Mouse (Mus musculus) embryonic stem cell, embryonic (primary cell): ENCODE results near the gene Cabp7.

Source experiments
- CTCF ChIA-PET, 4 experiments: fragments of 300-600 bp in 2 of 4; fragments of 350-600 bp in 2 of 4; sonication (Branson Sonifier 250); formaldehyde crosslinking; loops; one replicate each; lab custom pipeline; 2022; ENCODE audit warnings: inconsistent platforms in 2 of 4; lab: Charles Lee
- POLR2A ChIA-PET, 4 experiments: fragments of 300-600 bp in 2 of 4; fragments of 350-600 bp in 2 of 4; sonication (Branson Sonifier 250); formaldehyde crosslinking; loops; one replicate each; lab custom pipeline; 2022; ENCODE audit warnings: antibody characterized with exemption in 4 of 4, inconsistent platforms in 1 of 4; lab: Charles Lee

The Cabp7 gene

GRCm38 (mm10) chr11:4746733-4747132 is at the start of gene Cabp7:
TSS of gene Cabp7 (minus strand) at chr11:4746778.
- CTCF ChIA-PET = interaction anchor here in 1 of 4 experiments (1.5 to 1.6 kb wide), 2 partner anchors 12 to 75 kb away, joined by 5 to 6 read pairs; no protein-coding TSS in a partner anchor
- POLR2A ChIA-PET = interaction anchor here in 3 of 4 experiments (1.1 to 2.2 kb wide), 3 partner anchors 12 to 41 kb away, joined by 3 to 8 read pairs (median 5); no protein-coding TSS in a partner anchor

DNA sequence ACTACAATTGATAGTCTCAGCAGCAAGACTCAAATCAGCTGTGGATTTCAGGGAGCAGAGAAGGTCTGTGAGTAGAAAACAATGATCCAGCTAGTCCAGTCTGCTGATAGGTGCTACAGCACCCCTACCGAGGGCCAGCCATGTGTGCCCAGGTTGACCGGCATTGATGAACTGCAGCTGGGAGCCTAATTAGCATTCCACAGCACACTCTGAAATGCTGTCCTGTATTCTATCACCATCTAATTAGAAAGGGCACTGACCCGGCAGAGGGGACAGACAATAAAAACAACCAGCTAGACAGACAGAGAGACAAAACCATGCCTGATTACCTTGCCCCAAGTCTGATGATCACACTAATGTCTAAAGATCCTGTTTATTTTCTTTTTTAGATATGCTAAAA is 46.4 kb upstream of the Cabp7 start:
- CTCF ChIA-PET = interaction anchor here in 1 of 4 experiments (0.5 kb wide), 1 partner anchor 1022 kb away, joined by 3 read pairs; no protein-coding TSS in a partner anchor

DNA sequence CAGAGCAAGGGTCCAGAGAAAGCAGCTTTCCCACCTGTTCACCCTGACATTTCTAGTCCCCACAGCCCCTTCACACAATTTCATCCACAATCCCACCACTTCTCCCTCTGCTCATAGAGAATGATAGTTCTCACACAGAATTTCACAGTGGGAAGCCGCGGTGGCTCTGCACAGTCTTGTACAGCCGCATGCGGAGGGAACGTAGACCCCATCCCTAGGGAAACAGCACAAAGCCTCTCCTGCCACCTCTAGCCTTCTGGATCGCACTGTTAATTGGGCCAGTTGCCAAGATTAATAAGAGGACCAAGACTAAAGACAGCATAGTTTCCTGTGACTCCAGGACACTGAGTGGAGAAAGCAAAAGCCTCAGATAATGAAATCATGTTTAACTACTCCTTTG is 45.0 kb upstream of the Cabp7 start:
- ChIA-PET CTCF (interaction anchor here in 2 of 4 experiments (0.6 to 0.9 kb wide), 3 partner anchors 18 to 353 kb away, joined by 3 to 5 read pairs (median 4); no protein-coding TSS in a partner anchor), POLR2A (interaction anchor here in 2 of 4 experiments (1.0 to 12.2 kb wide), 7 partner anchors 9 to 86 kb away, joined by 3 to 119 read pairs (median 3); no protein-coding TSS in a partner anchor)

More for the DNA sequence above, 46.4 kb upstream of the Cabp7 start:
- POLR2A ChIA-PET = interaction anchor here in 1 of 4 experiments (3.0 to 12.2 kb wide), 2 partner anchors 9 to 15 kb away, joined by 13 to 119 read pairs; no protein-coding TSS in a partner anchor

DNA sequence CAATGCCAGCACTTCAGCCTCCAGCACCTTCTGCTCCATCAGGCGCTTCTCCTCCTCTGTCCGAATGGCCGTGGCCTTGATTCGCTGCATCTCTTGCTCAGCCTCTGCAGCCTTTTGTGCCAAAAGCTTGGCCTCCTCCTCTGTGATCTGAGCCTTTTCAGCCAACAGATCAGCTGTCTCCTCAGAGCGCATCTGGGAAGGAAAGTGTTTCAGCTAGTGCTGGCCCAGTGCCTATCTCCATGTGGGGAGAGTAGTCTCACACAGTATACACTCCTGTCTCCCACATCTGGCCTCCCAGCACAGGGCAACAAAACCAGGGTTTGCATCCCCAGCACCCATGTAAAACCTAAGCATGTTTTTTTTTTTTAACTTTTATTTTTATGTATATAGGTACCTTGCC is 43.1 kb upstream of the Cabp7 start:
- CTCF ChIA-PET = interaction anchor here in 2 of 4 experiments (0.6 to 1.0 kb wide), 3 partner anchors 45 to 318 kb away, joined by 3 to 5 read pairs (median 3); no protein-coding TSS in a partner anchor
- POLR2A ChIA-PET = interaction anchor here in 2 of 4 experiments (0.9 to 12.2 kb wide), 4 partner anchors 9 to 18 kb away, joined by 3 to 119 read pairs (median 6); no protein-coding TSS in a partner anchor

DNA sequence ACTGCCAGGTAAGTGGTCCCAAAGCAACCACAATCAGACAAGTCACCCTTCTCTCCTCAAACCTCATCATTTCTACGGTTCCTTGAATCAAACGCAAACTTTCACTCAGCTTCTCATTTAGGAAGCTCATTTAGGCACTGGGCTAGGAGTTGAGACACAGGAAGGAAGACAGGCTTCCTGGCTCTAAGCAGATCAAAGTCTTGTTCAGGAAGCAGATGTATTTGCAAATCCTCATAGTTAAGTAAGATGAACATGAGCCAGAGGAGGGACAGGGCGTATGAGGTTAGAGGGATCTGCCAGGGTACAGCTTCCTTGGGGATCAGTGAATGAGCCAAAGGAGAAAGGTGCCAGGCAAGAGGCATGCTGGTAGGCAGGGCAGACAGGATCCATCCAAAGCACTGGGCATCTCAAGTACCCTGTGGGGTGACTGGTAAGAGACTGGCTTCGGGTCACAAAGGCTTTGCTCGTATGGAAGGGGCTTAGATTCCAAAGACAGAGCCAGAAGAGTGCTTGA is 38.1 kb upstream of the Cabp7 start:
- ChIA-PET CTCF (no interaction called here), POLR2A (interaction anchor here in 1 of 4 experiments (0.8 to 3.7 kb wide), 6 partner anchors 9 to 154 kb away, joined by 3 to 13 read pairs (median 4); no protein-coding TSS in a partner anchor)

DNA sequence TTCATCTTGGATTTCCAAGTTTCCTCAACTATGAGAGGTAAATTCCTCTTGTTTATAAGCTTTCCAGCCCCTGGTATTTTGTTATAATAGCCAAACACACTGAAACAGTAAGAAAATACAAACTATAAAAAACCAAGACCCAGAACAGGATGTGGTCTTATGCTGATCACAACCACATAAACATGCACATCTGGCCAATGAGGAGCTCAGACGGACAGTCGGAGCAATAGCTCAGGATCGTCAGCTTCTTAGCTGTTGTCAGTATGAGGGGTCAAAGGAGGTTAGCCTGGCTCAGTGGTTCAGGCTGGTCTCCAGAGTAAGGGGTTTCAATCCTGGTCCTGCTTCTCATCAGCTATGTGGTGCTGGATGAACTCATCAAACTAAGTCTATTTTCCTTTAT is 36.5 kb upstream of the Cabp7 start:
- CTCF ChIA-PET = interaction anchor here in 3 of 4 experiments (0.6 to 2.8 kb wide), 5 partner anchors 10 to 102 kb away, joined by 3 to 7 read pairs (median 4); no protein-coding TSS in a partner anchor
- POLR2A ChIA-PET = interaction anchor here in 3 of 4 experiments (0.5 to 3.7 kb wide), 10 partner anchors 9 to 531 kb away, joined by 3 to 13 read pairs (median 4); no protein-coding TSS in a partner anchor

DNA sequence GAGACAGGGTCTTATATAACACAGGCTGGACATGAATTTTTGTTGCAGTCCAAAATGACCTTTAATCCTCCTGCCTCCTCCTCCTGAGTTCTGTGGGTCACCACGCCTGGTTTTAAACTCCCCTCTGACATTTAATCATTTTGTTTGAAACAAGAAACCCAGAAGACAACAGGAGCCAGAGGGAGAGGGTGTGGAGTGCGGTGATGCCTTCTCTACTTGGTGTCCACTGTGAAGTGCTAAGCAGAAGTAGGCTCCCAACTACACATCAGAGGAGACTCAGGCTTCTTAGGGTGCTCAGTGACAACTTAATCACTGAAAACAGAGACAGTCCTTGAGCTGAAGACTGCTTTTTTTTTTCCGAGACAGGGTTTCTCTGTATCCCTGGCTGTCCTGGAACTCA is 34.3 kb upstream of the Cabp7 start:
- POLR2A ChIA-PET = interaction anchor here in 2 of 4 experiments (0.9 to 1.8 kb wide), 5 partner anchors 15 to 266 kb away, joined by 3 to 5 read pairs (median 3); no protein-coding TSS in a partner anchor
- CTCF ChIA-PET = no interaction called here

- ChIA-PET POLR2A (interaction anchor here in 2 of 4 experiments (0.5 to 1.7 kb wide), 6 partner anchors 9 to 663 kb away, joined by 3 to 5 read pairs (median 3); no protein-coding TSS in a partner anchor), CTCF (interaction anchor here (0.6 to 2.3 kb wide), 16 partner anchors 10 to 513 kb away, joined by 3 to 11 read pairs (median 4); no protein-coding TSS in a partner anchor)
These were observed 26.3 kb upstream of the Cabp7 start for GRCm38 (mm10) chr11:4772925-4773324.

DNA sequence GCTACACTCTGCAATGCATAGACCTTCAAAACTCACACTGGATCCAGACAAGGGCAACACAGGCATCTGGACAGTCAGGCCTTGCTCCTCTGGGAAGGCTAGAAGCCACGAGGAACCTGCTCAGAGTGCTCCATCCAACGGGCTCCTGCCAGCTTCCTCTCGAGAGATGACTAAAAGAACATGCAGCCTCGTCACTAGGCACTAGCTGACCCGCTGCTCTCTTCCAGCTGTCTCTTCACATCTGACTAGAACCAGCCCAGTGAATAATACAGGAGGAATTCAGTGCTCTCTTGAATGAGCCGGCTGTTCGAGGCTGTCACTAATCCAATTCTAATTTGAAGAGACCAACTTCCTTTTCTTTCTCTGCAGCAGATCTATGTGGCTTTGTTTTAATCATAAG is 25.2 kb upstream of the Cabp7 start:
- ChIA-PET POLR2A (interaction anchor here in 1 of 4 experiments (0.6 kb wide), 2 partner anchors 15 to 69 kb away, joined by 4 read pairs; no protein-coding TSS in a partner anchor), CTCF (interaction anchor here in 2 of 4 experiments (0.5 to 2.3 kb wide), 3 partner anchors 11 to 61 kb away, joined by 7 to 11 read pairs (median 8); no protein-coding TSS in a partner anchor)

GRCm38 (mm10) chr11:4769881-4770280 is 23.3 kb upstream of the Cabp7 start:
- POLR2A ChIA-PET = interaction anchor here in 2 of 4 experiments (0.6 to 2.3 kb wide), 6 partner anchors 8 to 494 kb away, joined by 3 to 7 read pairs (median 4); no protein-coding TSS in a partner anchor
- CTCF ChIA-PET = interaction anchor here in 2 of 4 experiments (0.5 to 1.0 kb wide), 4 partner anchors 9 to 52 kb away, joined by 3 to 4 read pairs (median 4); no protein-coding TSS in a partner anchor

- ChIA-PET POLR2A (interaction anchor here in 2 of 4 experiments (0.6 to 2.3 kb wide), 4 partner anchors 9 to 494 kb away, joined by 3 to 7 read pairs (median 4); no protein-coding TSS in a partner anchor), CTCF (no interaction called here)
These were observed 22.7 kb upstream of the Cabp7 start for GRCm38 (mm10) chr11:4769293-4769692.

- ChIA-PET POLR2A (interaction anchor here in 1 of 4 experiments (2.3 kb wide), 1 partner anchor 8 kb away, joined by 7 read pairs; no protein-coding TSS in a partner anchor), CTCF (no interaction called here)
These were observed 21.8 kb upstream of the Cabp7 start for GRCm38 (mm10) chr11:4768399-4768798.

DNA sequence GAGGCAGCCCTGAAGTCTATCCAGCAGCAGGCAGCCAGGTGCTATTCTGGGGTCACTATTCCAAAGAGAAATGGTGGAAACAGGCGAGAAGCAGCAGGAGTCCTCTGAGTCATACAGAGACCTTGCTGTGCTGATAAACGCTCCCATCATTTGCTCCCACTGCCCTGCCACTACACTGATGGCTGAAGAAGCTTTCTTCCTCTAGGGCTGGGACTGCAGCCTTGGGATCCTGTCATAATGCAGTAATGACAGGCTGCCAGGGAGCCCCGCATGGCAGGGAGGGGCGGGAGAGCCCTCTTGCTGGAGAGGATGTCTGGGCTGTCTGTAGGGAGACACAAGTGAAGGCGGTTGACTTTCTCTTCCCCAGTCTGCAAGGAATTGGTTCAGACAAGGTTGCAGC is 17.9 kb upstream of the Cabp7 start:
- POLR2A ChIA-PET = interaction anchor here in 1 of 4 experiments (1.6 kb wide), 1 partner anchor 35 kb away, joined by 5 read pairs; no protein-coding TSS in a partner anchor
- CTCF ChIA-PET = interaction anchor here in 1 of 4 experiments (1.3 kb wide), 1 partner anchor 118 kb away, joined by 3 read pairs; no protein-coding TSS in a partner anchor

GRCm38 (mm10) chr11:4763631-4764030 is 17.1 kb upstream of the Cabp7 start:
- POLR2A ChIA-PET = interaction anchor here in 1 of 4 experiments (0.6 kb wide), 2 partner anchors 60 to 1309 kb away, joined by 3 read pairs; no protein-coding TSS in a partner anchor
- CTCF ChIA-PET = interaction anchor here in 3 of 4 experiments (0.5 to 1.1 kb wide), 6 partner anchors 11 to 704 kb away, joined by 3 to 8 read pairs (median 4); no protein-coding TSS in a partner anchor

- ChIA-PET POLR2A (interaction anchor here in 2 of 4 experiments (1.0 to 2.9 kb wide), 12 partner anchors 8 to 76 kb away, joined by 3 to 11 read pairs (median 4); partner anchors contain the start of gene Cabp7 (in 1 of the 2)), CTCF (interaction anchor here in 2 of 4 experiments (0.6 to 2.1 kb wide), 2 partner anchors 14 to 36 kb away, joined by 3 to 6 read pairs; no protein-coding TSS in a partner anchor)
These were observed 15.9 kb upstream of the Cabp7 start for GRCm38 (mm10) chr11:4762511-4762910.

GRCm38 (mm10) chr11:4761991-4762390 is 15.4 kb upstream of the Cabp7 start:
- POLR2A ChIA-PET = interaction anchor here in 3 of 4 experiments (0.7 to 2.9 kb wide), 15 partner anchors 8 to 798 kb away, joined by 3 to 11 read pairs (median 4); partner anchors contain the start of genes Cabp7 (in 1 of the 3) and Pes1 (in 1 of the 3)
- CTCF ChIA-PET = interaction anchor here in 1 of 4 experiments (2.1 to 2.3 kb wide), 2 partner anchors 11 to 13 kb away, joined by 6 to 11 read pairs; no protein-coding TSS in a partner anchor

- POLR2A ChIA-PET = interaction anchor here in 2 of 4 experiments (0.7 to 2.9 kb wide), 13 partner anchors 9 to 797 kb away, joined by 3 to 11 read pairs (median 4); partner anchors contain the start of genes Cabp7 (in 1 of the 2) and Pes1 (in 1 of the 2)
- CTCF ChIA-PET = interaction anchor here (0.7 to 2.3 kb wide), 8 partner anchors 10 to 115 kb away, joined by 3 to 11 read pairs (median 4); no protein-coding TSS in a partner anchor
These were observed 13.9 kb upstream of the Cabp7 start for GRCm38 (mm10) chr11:4760438-4760837.
